Mouse (Mus musculus) forebrain, embryonic 13.5 days (tissue): ENCODE results near the gene Fam49a. TPM values are rescaled to one million over a fixed set of nuclear protein-coding genes. Genes with fewer than 3 reads are reported as not detected.

Experiments
- ATAC-seq: fragments of 200-750 bp; cut with Nextera tagmentation; 2 replicates; pipeline ENCODE4 v1.8.0; 2017
- H3K27ac ChIP-seq: fragments of 300-500 bp; sonication (generic); 2 replicates; pipeline ENCODE4 v1.5.1; 2015; ENCODE audit warnings: inconsistent platforms, mild to moderate bottlenecking, moderate library complexity
- H3K27me3 ChIP-seq: fragments of 300-500 bp; sonication (generic); 2 replicates; pipeline ENCODE4 v1.6.1; 2015; ENCODE audit warnings: mild to moderate bottlenecking, inconsistent platforms
- H3K36me3 ChIP-seq: fragments of 300-500 bp; sonication (generic); 2 replicates; pipeline ENCODE4 v1.6.1; 2015; ENCODE audit warnings: mild to moderate bottlenecking, inconsistent platforms; ENCODE audit not compliant: poor library complexity, severe bottlenecking
- H3K4me1 ChIP-seq: fragments of 300-500 bp; sonication (generic); 2 replicates; pipeline ENCODE4 v1.6.1; 2015; ENCODE audit warnings: inconsistent platforms
- H3K4me2 ChIP-seq: fragments of 300-500 bp; sonication (generic); 2 replicates; pipeline ENCODE4 v1.6.1; 2015; ENCODE audit warnings: inconsistent platforms, mild to moderate bottlenecking, moderate library complexity
- H3K4me3 ChIP-seq: fragments of 300-500 bp; sonication (generic); 2 replicates; pipeline ENCODE4 v1.5.1; 2015; ENCODE audit warnings: mild to moderate bottlenecking, inconsistent platforms
- H3K9ac ChIP-seq: fragments of 300-500 bp; sonication (generic); 2 replicates; pipeline ENCODE4 v1.6.1; 2015; ENCODE audit warnings: mild to moderate bottlenecking, inconsistent platforms
- H3K9me3 ChIP-seq: fragments of 300-500 bp; sonication (generic); replicated peaks from 2 replicates; pipeline ENCODE4 v1.6.1; 2016; ENCODE audit warnings: inconsistent platforms
- WGBS: fragments of 180-500 bp; shearing (Covaris S2); methylation state at CpG from one replicate; pipeline ENCODE4 v1.1.7; 2015; 5-methylcytosine and 5-hydroxymethylcytosine counted together
- polyA plus RNA-seq: library from polyadenylated mRNA; unstranded; fragments of >200 nt; fragmentation: Nextera tagmentation; extraction: Ambion mirVana; gene quantifications from 2 replicates; pipeline ENCODE4 v1.2.1, GENCODE M21; 2015

Gene Fam49a
- polyA plus RNA-seq, 1 experiment from 2014 or later, result 55.0 TPM

DNA sequence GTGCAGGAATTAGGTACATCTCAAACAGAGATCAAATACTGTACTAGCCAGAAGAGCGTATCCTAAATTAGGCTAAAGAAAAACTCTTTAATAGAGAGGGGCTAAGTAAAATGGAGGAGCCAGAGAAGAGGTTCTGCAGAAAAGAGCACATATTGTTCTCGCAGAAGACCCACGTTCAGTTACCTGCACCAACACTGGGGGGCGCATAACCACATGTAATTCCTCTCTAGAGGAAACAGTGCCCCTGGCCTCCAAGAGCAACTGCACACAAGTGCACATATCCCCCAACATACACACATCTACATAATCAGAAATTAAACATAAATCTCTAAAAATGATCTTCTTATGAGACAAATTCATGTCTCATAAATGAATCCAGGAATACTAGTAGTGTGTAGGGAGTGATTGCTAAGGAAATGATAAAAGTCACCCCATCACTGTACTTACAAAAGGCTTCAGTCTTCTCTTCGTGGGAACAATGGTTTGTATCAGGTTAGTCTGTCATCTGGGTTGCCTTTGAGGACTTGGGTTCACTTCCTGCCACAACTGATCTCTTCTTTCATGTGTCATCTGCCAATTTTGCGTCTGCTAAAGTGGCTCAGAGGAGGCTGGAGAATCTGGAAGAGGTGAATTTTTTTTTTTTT lies 87.8 kb downstream of the Fam49a start:
- 81% methylated on average over 6 of the region's 6 CpGs for WGBS
- H3K27ac ChIP-seq, result no peak overlapping the region

DNA sequence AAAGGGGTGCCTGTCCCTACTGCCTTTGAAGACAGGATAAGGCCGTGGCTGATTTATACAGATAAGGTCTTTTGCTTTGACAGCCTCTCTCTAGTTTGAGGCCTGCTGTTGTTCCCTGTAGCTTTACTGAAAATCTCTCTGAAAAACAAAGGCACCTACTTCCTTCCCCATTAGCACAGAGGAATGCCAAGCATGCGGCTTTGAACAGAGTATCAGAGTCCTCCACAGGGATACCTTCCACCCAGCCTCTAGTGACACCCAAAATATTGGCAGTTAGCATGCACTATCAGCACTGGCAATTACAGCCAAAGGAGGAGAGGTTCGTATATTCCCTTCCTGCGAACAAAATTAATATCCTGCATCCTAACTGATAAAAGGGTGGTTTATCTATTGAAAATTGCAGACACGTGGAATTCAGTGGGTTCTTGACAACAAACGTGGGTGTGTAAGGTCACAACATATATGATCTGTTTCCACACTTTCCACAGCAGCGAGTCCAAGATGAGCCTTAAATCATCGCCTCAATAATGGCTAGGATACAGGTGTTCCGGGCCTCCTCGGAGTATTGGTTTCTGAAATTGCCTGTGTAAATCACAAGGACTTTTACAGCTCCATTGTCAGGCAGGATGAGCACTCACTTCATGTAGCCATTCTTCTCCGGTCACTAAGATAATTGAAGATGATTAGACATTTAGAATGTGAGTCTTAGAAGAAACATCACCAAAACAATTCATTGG lies 90.0 kb downstream of the Fam49a start:
- Histone ChIP-seq H3K4me1 (peaks cover 5% of the 10 kb centered on the region), H3K9me3 (no peaks in the 10 kb centered on the region), H3K4me3 (no peak overlapping the region), H3K4me2 (no peak overlapping the region), H3K36me3 (no peaks in the 10 kb centered on the region), H3K9ac (no peak overlapping the region), H3K27ac (no peak overlapping the region), H3K27me3 (no peaks in the 10 kb centered on the region)
- ATAC-seq, result no peak
- 74% methylated on average over 11 of the region's 11 CpGs for WGBS

More for the DNA sequence above, 87.8 kb downstream of the Fam49a start:
- no peak overlapping the region for H3K4me3 ChIP-seq
- H3K4me2 ChIP-seq, result no peak overlapping the region
- no peaks in the 10 kb centered on the region for H3K27me3 ChIP-seq
- no peaks in the 10 kb centered on the region for H3K9me3 ChIP-seq
- H3K36me3 ChIP-seq, result no peaks in the 10 kb centered on the region
- ATAC-seq, result no peak
- no peaks in the 10 kb centered on the region for H3K4me1 ChIP-seq
- no peak overlapping the region for H3K9ac ChIP-seq

DNA sequence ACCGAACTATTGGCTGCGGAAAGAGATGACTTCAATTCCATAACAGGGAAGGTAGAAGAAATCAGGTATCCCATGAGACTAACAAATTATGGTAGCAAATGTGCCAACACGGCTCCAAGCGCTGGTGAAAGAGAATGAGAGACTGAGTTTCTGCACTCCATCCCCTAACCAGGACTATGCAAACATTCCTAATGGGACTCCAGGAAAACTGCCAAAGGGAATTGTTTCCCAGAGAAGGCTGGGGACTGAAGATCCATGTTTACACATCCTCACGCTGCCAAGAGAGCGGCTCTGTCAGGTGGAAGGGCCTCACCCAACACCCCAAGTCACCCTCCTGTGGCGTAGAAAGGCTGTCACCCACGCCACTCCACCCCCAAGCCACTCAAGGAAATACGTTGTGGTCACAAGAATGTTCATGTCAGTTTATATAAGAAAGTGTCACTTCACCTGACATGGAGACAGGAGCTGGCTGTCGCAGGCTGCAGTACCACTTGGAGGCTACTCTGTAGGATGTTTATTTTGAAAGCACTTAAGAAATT lies 92.2 kb downstream of the Fam49a start:
- no peaks in the 10 kb centered on the region for H3K36me3 ChIP-seq
- H3K27ac ChIP-seq, result no peak overlapping the region
- ATAC-seq, result no peak
- H3K9ac ChIP-seq, result no peak overlapping the region
- peaks cover 5% of the 10 kb centered on the region for H3K4me1 ChIP-seq
- no peaks in the 10 kb centered on the region for H3K27me3 ChIP-seq
- WGBS, result 77% methylated on average over 10 of the region's 10 CpGs
- H3K9me3 ChIP-seq, result no peaks in the 10 kb centered on the region
- no peak overlapping the region for H3K4me3 ChIP-seq
- H3K4me2 ChIP-seq, result no peak overlapping the region

DNA sequence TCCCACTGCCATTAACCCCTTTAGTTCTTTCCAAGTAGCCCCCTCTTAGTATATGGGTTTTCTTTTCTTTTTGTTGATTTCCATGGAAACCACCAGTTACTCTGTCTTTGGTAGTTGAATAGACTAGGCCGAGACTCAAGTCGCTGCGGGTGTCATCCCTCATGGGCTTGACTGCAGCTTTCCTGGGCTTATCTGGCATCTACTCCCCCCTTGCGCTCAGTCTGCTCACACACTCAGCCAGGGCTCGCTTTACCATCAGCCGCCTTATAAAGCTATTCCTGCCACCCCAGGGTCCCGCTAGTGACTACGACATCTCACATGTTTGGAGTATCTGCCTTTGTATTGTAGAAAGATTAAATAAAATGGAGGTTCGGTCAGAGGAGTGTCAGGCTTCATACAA lies 94.1 kb downstream of the Fam49a start:
- ATAC-seq, result no peak
- H3K36me3 ChIP-seq, result no peaks in the 10 kb centered on the region
- WGBS, result 82% methylated on average over 9 of the region's 9 CpGs
- no peak overlapping the region for H3K4me2 ChIP-seq
- H3K4me1 ChIP-seq, result peaks cover 5% of the 10 kb centered on the region
- H3K27me3 ChIP-seq, result no peaks in the 10 kb centered on the region
- H3K9me3 ChIP-seq, result no peaks in the 10 kb centered on the region
- H3K4me3 ChIP-seq, result no peak overlapping the region
- no peak overlapping the region for H3K9ac ChIP-seq
- H3K27ac ChIP-seq, result no peak overlapping the region

DNA sequence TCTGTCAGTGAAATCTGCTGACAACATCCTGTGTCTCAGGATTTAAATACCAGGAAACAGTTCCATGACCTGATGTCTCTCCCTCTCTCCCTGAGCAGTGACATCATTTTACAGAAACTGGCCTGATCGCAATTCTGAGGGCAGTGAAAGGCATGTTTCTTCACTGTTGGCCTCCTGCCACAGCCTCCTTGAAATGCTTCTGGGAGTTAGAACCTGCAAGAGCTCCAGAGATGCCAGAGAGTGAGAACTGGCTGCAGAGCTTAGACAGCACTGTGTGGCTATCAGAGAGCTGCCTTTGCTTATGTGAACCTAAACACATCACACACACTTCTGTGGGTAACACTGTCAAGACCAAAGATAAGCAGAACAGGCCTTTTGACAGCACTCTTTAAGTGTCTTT lies 94.5 kb downstream of the Fam49a start:
- no peak overlapping the region for H3K4me3 ChIP-seq
- H3K36me3 ChIP-seq, result no peaks in the 10 kb centered on the region
- H3K27me3 ChIP-seq, result no peaks in the 10 kb centered on the region
- H3K9me3 ChIP-seq, result no peaks in the 10 kb centered on the region
- 58% methylated on average over 1 of the region's 1 CpGs for WGBS
- H3K4me1 ChIP-seq, result peaks cover 5% of the 10 kb centered on the region
- 0 out of 2 replicates have a peak, but pooled peaks have one; percentile 16 for ATAC-seq
- H3K27ac ChIP-seq, result no peak overlapping the region
- H3K9ac ChIP-seq, result no peak overlapping the region
- H3K4me2 ChIP-seq, result no peak overlapping the region

DNA sequence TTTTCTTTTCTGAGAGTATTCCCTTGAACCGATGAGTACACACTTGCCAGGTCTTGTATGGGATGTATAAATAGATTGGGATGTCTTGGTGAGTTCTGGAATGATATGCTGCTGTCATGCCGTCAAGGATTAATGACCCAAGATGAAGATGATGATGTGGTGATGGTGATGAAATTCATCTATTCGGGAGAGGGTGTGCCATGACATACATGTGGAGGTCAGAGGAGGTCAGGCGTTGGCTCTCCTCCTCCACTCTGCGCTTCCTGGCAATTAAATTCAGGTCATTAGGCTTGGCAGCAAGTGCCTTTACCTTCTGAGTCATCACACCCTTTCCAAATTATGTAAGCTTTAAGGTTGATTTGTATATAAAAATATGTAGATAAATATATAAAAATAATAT lies 95.0 kb downstream of the Fam49a start:
- Histone ChIP-seq H3K9ac (no peak overlapping the region), H3K9me3 (no peaks in the 10 kb centered on the region), H3K4me1 (peaks cover 5% of the 10 kb centered on the region), H3K4me3 (no peak overlapping the region), H3K27me3 (no peaks in the 10 kb centered on the region), H3K27ac (no peak overlapping the region), H3K36me3 (0 out of 2 replicates have a peak, but pooled peaks cover under 1% of the 10 kb centered on the region), H3K4me2 (no peak overlapping the region)
- no peak for ATAC-seq
- 88% methylated on average over 5 of the region's 5 CpGs for WGBS

DNA sequence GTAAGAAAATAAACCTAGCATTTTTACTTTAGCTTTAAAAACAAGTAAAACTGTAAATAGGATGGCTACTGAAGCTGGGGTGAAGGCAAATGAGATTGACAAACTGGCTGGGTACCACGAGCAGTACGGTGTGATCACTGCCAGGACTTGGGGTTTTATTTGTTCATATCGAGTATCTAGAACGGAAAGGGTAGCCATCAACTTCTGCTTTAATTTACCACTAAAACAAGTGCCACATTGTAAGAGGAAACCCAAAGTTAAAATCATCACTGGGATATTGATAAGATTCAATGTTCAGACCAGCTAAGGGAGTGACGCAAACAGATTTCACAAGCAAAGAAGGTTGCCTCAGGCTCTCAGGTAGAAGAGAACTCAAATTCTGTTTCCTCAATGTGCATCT lies 98.0 kb downstream of the Fam49a start:
- H3K9me3 ChIP-seq, result no peaks in the 10 kb centered on the region
- no peak overlapping the region for H3K9ac ChIP-seq
- no peak overlapping the region for H3K27ac ChIP-seq
- WGBS, result 98% methylated on average over 5 of the region's 5 CpGs
- peaks cover 5% of the 10 kb centered on the region for H3K4me1 ChIP-seq
- H3K36me3 ChIP-seq, result peaks cover 19% of the 10 kb centered on the region
- ATAC-seq, result no peak
- H3K4me3 ChIP-seq, result no peak overlapping the region
- H3K4me2 ChIP-seq, result no peak overlapping the region
- no peaks in the 10 kb centered on the region for H3K27me3 ChIP-seq

DNA sequence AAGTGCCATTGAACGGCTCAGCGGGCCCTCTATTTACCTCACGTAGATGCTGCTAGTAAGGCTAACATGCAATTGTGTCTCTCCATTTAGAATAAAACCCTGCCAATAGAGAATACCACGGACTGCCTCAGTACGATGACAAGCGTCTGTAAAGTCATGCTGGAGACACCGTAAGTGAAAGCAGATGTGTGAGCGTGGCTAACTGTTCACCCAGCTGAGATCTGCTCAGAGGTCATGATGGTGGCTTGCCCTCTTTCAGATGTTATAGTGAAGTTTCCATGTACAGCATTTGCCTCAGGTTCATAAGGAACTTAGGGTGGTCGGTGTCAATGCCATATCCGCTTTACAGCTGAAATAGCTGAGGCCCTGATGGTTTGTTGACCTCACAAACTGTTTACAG lies 100.4 kb downstream of the Fam49a start:
- no peaks in the 10 kb centered on the region for H3K27me3 ChIP-seq
- no peaks in the 10 kb centered on the region for H3K9me3 ChIP-seq
- ATAC-seq, result no peak
- H3K4me2 ChIP-seq, result no peak overlapping the region
- H3K4me3 ChIP-seq, result no peak overlapping the region
- peaks cover 31% of the 10 kb centered on the region for H3K36me3 ChIP-seq
- no peak overlapping the region for H3K27ac ChIP-seq
- no peak overlapping the region for H3K9ac ChIP-seq
- H3K4me1 ChIP-seq, result no peaks in the 10 kb centered on the region
- 93% methylated on average over 10 of the region's 10 CpGs for WGBS

DNA sequence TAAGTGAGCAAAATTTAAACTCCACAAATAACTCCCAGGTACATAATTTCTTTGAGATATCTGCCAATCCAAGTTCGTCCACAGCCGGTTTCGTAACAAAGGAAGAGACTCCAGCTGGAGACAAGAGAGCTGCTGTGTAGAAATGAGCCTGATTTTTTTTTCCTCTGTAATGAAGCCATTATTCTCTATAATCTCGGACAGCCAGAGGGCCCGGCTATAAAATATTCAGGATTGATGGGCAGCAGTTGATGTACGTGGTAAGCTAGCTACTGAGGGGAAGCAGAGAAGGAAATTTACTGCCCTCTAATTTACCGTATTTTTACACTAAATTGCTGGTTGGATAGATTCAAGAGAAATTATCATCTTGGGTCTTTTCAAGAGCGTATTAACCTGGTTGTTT lies 102.3 kb downstream of the Fam49a start:
- Histone ChIP-seq H3K9ac (no peak overlapping the region), H3K4me3 (no peak overlapping the region), H3K36me3 (peaks cover 31% of the 10 kb centered on the region), H3K9me3 (no peaks in the 10 kb centered on the region), H3K27me3 (no peaks in the 10 kb centered on the region), H3K4me2 (no peak overlapping the region), H3K27ac (no peak overlapping the region), H3K4me1 (no peaks in the 10 kb centered on the region)
- no peak for ATAC-seq
- WGBS, result 84% methylated on average over 8 of the region's 8 CpGs

DNA sequence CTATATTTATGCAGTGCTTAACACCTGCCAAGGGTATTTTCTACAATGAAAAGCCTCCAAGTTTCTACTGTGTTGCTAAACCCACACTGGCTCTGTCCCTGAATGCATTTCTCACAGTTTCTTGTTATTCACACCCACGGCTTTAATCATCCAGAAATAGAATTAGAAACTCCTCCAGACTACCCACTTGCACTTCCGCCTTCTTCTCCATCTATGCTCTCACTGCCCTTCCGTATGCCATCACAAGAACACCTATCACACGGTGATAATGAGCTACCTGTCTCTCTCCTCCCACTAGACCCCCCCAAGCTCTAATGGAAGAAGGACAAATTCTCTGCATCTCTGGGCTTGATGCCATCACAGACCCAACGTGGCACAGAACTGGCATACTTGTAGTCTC lies 105.5 kb downstream of the Fam49a start:
- no peaks in the 10 kb centered on the region for H3K9me3 ChIP-seq
- H3K4me2 ChIP-seq, result no peak overlapping the region
- no peak for ATAC-seq
- H3K27ac ChIP-seq, result no peak overlapping the region
- 88% methylated on average over 5 of the region's 5 CpGs for WGBS
- H3K36me3 ChIP-seq, result peaks cover 26% of the 10 kb centered on the region
- no peaks in the 10 kb centered on the region for H3K4me1 ChIP-seq
- no peak overlapping the region for H3K4me3 ChIP-seq
- no peak overlapping the region for H3K9ac ChIP-seq
- H3K27me3 ChIP-seq, result no peaks in the 10 kb centered on the region

DNA sequence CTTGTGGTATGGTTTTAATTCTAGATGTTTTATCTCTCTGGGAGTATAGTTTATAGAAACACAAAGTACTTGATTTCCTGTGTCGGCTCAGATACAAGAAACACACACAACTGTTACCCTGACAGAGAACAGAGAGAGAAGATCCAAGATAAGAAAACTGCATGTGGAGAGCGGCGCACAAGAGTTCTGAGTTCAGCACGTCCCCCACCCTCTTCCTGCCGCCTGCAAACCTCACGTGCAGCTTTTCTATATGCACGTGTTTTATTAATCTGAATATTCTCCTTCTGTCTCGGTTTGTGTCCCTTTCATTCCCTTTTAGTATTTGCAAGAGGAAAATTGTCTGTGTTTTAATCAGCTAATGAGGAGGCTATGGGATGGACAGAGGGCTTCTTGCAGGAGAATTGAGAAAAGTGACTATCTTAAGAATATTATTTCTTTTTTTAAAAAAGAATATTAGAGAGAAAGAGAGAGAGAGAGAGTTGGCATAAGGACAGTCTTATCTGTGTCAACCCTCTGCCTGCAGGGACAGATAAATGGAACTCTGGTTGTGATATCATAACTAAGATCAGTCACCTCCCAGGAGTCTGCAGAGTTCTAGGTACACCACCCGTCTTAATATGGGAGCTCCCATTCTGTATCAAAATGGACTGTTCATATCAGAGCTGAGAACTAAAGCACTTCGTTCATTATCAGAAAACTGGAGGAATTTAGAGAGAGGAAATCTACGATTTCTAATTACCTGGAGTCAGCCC lies 111.3 kb downstream of the Fam49a start:
- H3K9ac ChIP-seq, result no peak overlapping the region
- WGBS, result 93% methylated on average over 11 of the region's 11 CpGs
- H3K4me2 ChIP-seq, result no peak overlapping the region
- no peaks in the 10 kb centered on the region for H3K9me3 ChIP-seq
- H3K27me3 ChIP-seq, result no peaks in the 10 kb centered on the region
- no peaks in the 10 kb centered on the region for H3K4me1 ChIP-seq
- peaks cover 13% of the 10 kb centered on the region for H3K36me3 ChIP-seq
- ATAC-seq, result no peak
- no peak overlapping the region for H3K27ac ChIP-seq
- H3K4me3 ChIP-seq, result no peak overlapping the region

DNA sequence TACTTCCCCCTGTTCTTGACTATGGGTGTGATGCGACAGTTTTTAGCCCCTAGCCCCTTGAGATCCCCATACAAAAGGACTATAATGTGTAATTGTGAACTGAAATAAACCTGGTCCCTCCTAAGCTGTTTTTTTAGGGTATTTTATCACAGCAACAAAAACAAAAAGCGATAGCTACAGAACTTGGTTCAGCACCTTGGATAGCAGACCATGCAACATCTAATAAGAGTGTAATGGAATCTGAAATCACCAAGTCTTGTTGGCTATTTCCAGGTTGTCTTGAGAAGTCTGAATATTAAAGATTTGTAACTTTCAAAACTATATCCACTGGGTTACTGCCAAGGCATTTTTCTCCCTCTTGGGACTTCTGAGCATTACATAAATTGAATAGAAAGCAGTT lies 117.1 kb downstream of the Fam49a start:
- ATAC-seq, result no peak
- H3K4me2 ChIP-seq, result no peak overlapping the region
- no peaks in the 10 kb centered on the region for H3K9me3 ChIP-seq
- no peak overlapping the region for H3K9ac ChIP-seq
- no peaks in the 10 kb centered on the region for H3K4me1 ChIP-seq
- H3K27ac ChIP-seq, result no peak overlapping the region
- H3K36me3 ChIP-seq, result 0 out of 2 replicates have a peak, but pooled peaks cover 4% of the 10 kb centered on the region
- no peaks in the 10 kb centered on the region for H3K27me3 ChIP-seq
- 70% methylated on average over 2 of the region's 2 CpGs for WGBS
- no peak overlapping the region for H3K4me3 ChIP-seq
